Mouse (Mus musculus) retina, postnatal 7 days (tissue): ENCODE measurements at regions not wholly inside any gene's neighbourhood (a gene's known extent, or its start where the extent isn't known, plus 50 kb on each side); places are given as distances from the start of the nearest gene placed in this dataset.
A peak's percentile ranks its signal among the peaks of the same experiment; 100 is the strongest.

Source experiments
- DNase-seq: peaks from one replicate; pipeline ENCODE4 v3.0.0-alpha.2; 2012; ENCODE audit warnings: low read depth, low spot score

DNA sequence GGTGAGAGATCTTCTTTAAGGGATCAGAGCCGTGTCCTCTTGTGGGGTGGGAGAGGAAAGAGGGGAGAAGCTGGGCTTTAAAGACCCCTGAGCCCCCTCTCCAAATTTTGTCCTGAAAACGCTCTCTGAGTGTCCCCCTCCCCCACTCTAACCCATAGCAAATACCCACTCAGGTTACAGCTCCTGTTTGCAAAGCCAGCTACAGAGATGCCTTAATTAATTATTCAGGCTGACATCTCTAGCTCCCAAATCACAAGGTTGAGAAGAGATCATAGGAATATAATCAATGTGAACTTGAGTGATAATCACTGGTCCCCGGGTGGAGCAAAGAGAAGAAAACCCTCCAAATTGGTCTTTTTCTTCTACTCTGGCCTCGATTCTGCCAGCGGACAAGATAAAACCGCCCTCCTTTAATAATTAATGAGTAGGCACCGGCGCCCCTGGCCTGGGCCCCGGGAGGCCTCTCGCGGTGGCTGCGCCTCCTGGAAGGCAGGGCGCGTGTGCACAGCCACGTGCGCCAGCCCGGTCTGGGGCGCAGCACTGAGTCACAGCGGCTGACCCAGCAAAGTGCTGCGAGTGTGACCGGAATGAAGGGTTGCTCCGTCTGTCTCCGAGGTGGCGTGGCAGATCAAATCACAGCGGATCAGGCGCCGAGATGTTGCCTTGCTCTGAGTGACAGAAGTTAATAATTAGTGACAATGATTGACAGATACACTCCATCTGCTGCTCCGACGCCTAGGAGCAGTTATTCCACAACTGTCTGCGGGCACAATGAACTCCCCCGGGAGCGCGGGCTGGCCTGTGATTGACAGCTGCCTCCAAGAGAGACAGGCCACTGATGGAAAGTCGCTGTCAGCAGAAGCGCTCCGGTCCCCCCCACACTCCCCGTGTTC is 72.7 kb upstream of the 4930535I16Rik start:
- DNase-seq: peak; percentile 19
